Mouse (Mus musculus) regulatory T cell (primary cell): ENCODE measurements at regions not wholly inside any gene's neighbourhood (a gene's known extent, or its start where the extent isn't known, plus 50 kb on each side); places are given as distances from the start of the nearest gene placed in this dataset.

Experiments
- in situ Hi-C: fragments of 300-600 bp; cut with MboI, MseI; formaldehyde crosslinking; loops from one replicate; pipeline ENCODE4 v1.15.1; 2025; ENCODE audit warnings: high pct_unique_total_duplicates

DNA sequence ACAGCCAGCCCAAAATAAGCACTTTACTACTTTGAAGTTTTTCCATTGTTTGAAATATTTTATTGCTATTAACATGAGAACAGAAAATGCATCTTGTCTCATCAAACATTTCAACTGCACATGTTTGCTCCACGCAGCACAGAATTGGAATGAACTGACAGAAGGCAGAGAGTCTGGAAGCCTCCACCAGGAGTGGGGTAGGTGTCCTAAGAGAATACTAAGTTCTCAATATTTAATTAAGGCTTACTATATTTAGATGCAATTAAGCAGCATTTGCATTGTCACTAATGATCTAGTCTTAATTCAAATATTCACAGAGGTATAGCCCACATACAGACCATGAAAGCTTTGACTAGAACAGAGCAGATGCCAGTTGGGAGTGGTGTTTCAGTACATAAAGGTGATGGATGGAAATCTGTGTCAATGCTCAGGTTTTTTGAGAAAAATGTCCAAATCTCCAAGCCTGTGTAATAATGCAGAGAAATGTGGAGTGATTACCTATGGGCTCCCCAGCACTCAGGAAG is 491.2 kb downstream of the Tm4sf1 start:
- in situ Hi-C loops, result no loop called here

DNA sequence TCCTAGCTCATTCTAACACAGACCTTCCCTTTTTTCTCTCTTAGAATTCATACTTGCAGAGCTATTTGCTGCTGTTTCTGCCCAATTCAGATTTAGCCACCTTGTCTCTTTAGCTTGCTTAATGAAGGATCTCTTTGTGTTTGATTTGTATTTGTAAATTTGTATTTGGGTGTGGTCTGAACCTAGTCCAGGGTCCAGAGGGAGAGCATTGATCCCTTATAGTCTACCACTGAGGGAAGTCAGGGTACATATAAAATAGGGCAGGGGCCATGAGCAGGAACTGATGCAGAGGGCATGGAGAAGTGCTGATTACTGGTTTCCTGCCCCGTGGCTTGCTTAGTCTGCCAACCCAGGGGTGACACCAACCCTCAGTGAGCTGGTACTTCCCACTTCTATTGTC is 508.7 kb downstream of the Tm4sf1 start:
- in situ Hi-C loops, result no loop called here

DNA sequence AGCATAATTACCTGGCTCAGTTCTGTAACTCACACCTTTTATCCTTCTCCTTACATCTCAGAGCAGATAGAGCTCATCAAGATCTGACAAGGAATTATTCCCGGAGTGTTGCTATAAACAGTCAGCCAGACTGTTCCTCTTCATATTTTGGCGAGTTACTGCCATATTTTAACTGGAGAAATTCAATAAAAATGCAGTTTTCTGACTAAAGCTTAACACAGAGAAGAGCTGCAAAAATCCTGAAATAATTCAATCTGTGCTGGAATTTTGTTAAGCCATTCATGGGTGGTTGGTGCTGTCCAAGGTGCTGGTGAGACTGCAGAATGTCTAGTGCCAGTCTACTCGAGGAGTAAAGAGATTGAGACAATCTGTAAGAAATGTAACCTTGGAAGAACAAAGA is 512.6 kb downstream of the Tm4sf1 start:
- in situ Hi-C loops, result no loop called here

DNA sequence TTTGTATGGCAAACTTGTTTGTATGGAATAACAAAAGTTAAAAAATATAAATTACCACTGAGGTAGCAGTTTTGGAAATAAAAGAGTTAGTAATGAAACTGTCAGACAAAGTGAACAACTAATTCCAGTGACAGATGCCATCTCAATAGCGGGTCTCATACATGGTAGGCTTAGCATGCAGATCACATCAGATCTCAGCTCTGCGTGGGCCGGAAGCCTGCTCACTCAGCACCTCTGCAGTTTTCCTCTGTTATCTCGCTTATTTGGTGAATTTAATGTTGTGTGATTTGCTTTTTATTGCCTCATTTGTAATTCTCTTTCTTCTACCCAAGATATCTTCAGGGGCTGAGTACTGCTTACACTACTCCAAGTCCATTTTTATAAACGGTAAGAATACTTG is 527.9 kb downstream of the Tm4sf1 start:
- in situ Hi-C loops, result no loop called here

DNA sequence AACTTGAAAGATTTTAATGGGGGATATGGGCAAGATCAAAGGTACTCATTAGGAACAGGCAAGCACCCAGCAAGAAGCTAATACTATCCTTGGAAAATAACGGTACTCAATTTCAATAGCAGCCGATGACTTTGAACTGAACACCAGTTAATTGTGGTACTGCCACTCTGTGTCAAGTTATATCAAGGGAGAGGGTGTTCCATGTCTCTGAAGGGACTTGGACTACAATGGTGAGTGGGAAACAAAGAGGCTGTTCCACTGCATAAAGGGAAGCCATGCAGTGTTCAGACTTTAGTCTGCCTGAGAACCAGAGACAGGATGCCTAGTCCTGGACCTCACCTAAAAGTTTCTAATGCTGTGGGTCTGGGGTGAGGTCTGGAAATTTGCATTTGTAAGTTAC is 531.6 kb downstream of the Tm4sf1 start:
- in situ Hi-C loops, result no loop called here

DNA sequence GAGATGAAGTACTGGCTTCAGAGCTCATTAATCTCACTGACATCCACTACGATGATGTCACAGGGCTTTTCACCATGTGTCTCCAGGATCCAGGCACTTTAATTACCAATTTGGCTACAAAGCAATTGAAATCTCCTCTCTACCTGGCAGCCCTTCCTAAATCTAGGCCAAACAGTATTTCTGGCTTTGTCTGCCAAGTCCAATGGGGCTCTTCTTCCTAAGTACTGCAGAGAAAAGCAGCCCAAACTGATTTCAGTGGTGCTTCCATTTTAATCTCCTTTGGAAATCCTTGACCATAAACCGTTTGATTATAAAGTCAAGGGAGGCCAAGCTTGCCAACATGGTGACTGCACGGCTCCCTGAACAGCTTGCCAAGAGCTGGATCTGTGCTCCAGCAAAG is 534.7 kb downstream of the Tm4sf1 start:
- in situ Hi-C loops, result no loop called here

DNA sequence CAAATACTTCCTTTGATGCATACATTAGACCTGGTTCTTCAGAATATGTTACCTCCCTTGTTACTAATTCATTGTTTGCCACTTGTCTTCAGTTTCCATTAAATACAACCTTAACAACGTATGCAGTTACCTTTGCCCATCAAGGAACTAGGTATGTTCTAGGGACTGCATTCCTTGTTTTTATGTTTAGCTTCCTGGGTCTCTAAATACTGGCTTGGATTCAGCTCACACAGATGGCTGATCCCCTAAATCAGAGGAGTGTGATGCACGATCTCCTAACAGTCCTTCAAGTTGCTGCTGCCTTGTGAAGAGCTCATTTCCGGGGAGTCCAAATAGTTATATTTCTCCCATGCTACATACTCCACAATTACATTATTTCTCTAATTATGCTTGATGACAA is 537.5 kb downstream of the Tm4sf1 start:
- in situ Hi-C loops, result no loop called here

DNA sequence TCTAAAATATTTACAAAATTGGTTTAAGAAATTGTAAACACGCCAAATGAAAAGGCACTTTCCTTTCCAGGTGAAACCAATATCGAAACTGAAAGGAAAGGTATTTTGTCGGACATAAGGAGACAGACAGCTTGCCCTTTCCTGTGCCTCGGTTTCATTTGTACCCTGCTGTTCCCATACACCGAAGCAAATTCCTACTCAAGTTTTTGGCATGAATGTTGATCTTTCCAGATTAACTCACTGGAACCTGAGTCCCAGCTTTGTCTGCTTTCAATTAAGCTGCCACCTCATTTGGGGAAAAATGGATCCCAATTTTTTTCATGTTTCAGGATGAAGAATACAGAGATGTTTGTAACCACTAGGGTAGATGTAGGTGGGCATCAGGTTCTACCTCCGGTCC is 537.9 kb downstream of the Tm4sf1 start:
- in situ Hi-C loops, result no loop called here

DNA sequence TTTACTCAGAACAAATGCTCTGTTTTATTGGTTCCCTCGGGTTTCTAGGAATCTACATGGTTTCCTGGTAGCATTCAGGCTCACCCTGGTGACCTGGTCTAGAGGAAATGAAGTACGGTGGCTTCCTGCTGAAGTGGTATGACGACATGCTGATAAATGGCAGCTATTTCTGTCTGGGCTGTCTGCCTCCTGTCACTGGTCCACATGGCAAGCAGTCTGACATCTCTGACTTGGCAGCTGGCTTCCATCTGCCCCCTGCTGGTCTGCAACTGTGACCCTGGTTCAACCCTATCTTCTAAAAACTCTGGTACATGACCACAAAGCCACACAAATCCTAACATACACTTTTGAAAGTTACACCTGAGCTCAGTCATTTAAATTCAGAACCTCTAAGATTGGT is 548.1 kb downstream of the Tm4sf1 start:
- in situ Hi-C loops, result no loop called here

DNA sequence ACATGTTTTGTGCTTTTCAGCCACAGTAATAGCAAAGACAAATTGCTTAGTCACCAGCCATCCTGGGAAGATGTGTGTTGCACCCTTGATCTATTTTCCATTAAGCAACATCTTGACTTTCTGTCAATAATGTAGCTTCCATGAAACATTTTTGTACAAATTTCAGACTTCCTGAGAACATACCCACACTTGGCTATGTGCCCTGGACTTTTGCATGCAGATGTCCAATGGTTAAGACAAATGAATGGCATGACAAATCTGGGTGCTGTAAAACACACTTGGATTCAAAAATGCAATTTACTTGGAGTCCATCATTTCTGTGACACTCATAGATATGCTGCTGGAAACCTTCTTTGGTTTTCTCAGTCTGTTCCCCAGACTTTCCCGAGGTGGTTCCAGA is 549.9 kb downstream of the Tm4sf1 start:
- in situ Hi-C loops, result no loop called here

DNA sequence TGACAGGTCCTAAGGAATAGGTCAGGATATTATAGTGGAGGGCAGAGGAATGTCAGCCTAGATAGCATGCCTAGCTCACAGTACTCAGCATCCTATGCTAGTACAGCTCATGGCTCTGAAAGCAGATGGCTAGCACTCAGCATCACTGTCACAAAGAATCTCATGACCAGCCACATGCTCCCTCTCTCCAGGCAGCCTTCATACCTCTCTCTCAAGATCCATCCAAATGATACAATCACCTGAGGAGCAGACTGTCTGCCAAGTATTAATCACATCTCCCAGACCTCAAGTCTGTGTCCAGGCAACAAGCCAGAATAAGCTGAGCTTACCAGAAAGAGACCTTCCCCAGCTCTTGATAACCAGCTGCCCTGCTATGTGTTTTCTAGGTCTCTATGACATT is 557.4 kb upstream of the Nbea start:
- in situ Hi-C loops, result no loop called here

DNA sequence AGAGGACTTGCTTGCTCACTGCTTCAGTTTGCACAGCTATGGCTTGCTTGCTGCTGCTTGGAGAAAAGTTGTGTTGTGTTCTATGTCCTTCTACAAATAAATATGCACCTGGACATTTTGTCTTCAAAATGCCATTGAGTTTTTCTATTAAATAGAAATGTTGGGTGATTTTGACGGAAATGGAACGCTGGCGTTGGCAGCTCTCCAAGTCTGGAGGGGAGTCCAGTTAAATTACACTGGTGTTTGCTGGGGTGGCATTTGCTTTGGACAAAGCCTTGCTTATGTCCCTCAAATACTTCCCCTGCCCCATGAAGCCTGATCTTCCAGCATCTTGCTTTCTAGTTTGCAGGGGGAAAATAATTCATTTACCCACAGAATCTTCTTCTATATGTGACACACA is 556.0 kb upstream of the Nbea start:
- in situ Hi-C loops, result no loop called here

DNA sequence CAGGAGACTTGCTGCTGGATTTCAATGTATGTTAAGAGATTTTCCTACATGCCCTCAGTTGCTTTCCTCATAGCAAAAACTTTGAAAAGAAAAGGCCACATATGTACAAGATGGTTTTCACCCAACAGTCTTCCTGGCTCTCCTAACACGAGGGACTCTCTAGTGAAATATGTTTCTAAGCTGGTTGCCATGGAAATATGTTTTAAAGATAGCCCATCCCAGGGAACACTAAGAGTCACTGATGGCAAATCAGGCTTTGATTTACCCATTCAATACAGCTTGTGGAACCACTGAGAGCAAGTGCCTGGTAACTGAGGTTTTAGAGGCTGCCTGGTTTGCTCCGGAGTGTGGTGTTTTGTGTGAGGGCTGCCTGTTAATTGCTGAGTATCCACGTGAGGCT is 547.3 kb upstream of the Nbea start:
- in situ Hi-C loops, result no loop called here

DNA sequence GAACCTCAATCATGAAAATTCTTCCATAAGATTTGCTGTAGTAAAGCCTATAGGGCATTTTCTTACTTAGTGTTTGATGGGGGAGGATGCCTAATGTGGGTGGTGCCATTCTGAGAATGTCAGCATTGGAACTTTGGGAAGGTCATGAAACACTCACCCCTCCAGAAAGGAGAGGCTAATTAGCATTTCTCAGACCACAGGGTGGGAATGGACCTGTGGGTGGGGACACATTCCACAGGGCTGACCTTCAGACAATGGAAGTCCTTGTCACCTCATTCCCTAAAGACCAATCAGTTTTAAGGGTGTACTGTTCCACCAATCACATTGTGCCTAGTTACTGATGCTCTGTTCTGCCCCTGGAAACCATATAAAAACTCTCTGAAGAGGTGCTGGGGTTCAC is 541.5 kb upstream of the Nbea start:
- in situ Hi-C loops, result loop anchor here (10.0 kb wide), 1 partner anchor 620 kb away; no protein-coding TSS in a partner anchor

DNA sequence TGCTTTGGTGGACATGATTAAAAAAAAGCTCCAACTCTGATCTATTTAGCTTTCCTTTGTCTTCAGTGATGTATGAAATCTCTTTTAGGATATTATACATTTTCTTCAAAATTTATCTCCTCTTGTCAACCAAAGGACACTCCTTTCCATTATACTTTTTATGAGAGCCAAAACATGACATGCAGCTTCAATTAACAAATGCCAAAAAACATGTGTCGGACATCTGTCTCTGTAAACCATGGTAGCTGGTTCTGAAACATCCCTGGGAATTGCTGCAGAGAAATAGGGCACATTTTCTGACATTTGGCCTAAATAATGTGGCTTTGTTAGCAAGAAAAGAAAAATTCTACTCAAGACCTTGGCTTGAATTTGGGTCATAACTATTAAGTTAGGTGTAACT is 524.8 kb upstream of the Nbea start:
- in situ Hi-C loops, result no loop called here

DNA sequence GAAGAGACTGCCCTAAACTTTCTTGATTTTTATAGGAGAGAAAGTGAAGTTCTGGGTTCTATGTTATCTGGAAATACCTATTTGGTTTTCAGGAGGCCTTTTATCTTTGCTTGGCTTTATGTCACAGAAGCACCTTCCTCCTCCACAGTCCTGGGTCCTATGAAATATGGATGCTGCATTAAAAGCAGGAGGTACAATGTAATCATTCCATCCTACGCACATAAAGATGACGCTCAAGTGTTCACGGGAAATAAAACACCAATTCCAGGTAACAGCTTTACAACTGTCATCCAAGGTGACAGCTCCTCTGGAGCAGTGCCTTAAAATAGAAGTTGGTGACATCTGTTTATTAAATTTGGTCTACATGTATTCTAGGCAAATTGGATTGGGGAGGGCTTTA is 523.8 kb upstream of the Nbea start:
- in situ Hi-C loops, result no loop called here

DNA sequence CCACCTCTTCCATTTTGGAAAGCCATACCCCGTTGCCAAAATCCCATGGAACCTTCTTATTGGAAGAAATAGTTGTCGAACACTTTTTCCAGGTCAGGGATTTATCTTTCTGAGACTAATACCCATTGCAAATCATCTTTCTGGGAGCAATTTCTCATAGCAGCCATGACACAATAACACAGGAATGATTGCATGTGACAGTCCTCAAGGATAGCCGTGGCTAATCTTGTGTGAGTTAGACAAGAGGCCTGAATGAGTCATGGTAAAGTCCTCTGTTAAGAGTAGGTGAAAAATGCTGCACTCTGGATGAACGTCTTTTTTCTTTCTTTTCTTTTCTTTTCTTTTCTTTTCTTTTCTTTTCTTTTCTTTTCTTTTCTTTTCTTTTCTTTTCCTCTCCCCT is 522.5 kb upstream of the Nbea start:
- in situ Hi-C loops, result no loop called here

DNA sequence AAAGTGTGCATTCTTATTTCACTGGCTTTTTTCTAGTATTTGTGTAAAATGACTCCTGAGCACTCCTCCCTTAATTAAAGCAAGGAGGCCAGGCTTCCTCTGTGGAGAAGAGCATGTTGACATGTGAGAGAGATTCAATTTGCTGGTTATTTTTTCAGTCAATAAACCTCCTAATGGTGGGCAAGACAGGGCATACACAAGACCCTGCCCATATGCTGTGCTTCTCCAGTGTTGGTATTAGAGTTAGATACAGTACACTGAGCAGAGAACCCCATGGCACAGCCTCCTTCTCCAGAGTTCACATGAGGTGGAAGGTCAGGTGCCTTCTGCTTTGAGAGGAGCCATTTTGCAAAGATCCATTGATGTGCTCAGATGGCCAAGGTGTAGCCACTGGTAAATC is 515.4 kb upstream of the Nbea start:
- in situ Hi-C loops, result no loop called here

DNA sequence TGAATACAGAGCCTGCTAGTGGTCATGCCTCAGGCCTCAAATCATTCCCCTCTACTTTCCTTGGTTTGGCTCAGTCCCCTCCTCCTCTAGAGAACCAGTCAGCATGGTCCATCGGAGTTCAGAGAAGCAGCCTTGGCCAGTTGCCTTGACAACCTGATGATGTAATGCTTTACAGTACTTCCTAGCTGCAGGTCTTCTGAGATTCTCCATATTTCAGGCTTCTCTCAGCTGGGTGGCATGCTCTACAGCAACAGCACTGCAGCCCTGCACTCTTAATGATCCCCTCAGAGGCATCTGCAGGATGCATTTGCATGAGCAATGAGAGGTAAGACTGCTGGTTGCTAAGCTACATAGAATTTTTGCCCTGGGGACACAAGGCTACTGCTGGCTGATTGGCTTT is 514.7 kb upstream of the Nbea start:
- in situ Hi-C loops, result no loop called here

DNA sequence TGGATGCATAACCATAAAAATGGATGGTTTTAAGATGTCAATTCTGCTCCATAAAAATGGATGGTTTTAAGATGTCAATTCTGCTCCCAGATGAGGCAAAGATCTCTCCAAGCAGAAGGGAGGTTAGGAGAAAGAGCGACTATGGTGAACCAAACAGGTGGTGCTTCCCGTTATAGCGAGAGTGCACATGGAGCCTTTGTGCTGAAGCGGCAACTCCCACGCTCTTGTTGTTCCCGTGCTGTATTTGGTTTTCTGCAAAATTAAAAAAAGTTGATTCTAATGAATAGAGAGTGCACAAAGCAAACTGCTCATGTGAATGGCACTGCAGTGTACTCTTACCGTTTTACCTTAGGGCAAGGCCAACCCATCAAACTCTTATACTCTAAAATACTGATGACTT is 497.5 kb upstream of the Nbea start:
- in situ Hi-C loops, result no loop called here

DNA sequence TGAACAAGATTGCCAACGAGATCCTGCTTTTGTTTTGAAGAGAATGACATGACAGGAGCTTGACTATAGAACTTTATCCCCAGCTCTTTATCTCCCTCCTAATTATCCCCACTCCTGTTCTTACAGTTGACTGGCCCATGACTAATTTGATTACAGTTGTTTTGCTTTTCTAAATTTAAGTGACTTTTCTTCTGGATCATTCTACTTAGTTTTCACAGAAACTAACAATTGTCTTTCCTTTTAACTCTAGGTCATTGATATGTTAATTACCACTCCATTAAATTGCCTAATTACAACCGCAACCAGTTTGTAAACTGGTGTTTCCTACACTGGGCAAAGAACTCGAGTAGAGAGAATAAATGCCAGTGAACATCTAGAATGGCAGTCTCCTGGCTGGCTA is 485.3 kb upstream of the Nbea start:
- in situ Hi-C loops, result loop anchor here (25.0 kb wide), 1 partner anchor 1118 kb away; no protein-coding TSS in a partner anchor

DNA sequence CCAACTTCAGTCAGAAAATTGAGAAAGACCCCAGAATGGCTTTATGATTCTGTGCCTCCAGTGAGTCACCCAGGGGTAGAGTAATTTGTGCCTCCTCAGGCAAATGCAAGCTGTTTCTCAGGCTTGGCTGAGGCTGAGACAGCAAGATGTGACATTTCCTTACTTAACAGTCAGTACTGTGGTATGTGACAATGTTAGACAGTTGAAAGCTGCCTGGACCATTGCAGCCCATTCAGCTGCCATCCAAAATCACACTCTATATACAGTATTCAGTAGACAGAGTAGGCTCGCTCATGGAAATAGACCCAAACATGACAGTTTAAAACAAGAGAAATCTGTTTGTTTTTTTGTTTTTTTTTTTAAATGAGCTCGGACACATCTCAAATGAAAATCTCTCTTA is 477.1 kb upstream of the Nbea start:
- in situ Hi-C loops, result loop anchor here (25.0 kb wide), 1 partner anchor 1127 kb away; no protein-coding TSS in a partner anchor

DNA sequence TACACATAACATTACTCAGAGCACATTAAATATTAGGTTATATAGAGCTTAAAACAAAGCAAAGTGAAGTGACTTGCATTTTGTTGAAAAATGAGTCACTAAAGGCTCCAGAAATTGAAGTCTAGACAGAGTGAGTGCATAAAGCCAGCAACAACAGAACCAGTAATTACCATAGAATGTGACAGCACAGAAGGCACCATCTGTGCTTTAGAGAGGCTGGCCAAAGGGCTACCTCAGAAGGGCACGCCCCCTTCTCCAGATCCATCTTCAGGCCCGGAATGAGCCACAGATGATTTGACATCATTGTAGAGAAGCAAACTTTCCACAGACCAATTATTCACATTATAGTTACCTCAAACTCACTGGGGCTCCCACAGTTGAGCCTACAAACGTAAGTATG is 463.8 kb upstream of the Nbea start:
- in situ Hi-C loops, result no loop called here
